Mouse (Mus musculus): Measurements from ENCODE around the gene Pacs1.

DNA sequence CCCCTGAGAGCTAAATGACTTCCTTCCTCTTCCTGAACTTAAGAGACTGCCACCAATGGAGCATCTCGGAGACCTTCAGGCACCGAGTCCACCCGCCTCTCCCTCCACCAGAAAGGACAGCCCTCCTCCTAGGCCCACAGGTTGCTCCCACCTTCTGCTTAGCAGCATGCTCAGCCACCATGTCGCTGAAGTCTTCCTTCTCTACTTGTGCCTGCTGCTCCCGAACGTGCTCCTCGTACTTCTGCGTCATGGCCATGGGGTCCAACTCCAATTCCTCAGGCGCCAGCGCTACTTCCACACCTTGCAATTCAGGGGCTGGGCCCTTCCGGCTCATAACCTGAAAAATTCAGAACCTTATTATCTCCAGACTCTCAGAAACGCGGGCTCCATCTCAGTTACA lies 1.7 kb upstream of the Pacs1 start:
- no peak for TF ChIP-seq CTCF (IDR thresholded peaks at IDR 0.05)
- no peak for TF ChIP-seq EP300 (IDR thresholded peaks at IDR 0.05)

Measured in lung, postnatal 0 days (tissue).